Mouse (Mus musculus) liver, postnatal 0 days (tissue): ENCODE measurements around the gene Arpp19.

Source experiments
- CTCF ChIP-seq: sonication (generic); IDR thresholded peaks from 2 replicates; pipeline ENCODE4 v1.5.1; 2016; ENCODE audit warnings: antibody characterized with exemption, low read depth
- EP300 ChIP-seq: IDR thresholded peaks from 2 replicates; pipeline ENCODE4 v1.6.1; 2016; ENCODE audit warnings: antibody characterized with exemption, low read depth, mild to moderate bottlenecking

DNA sequence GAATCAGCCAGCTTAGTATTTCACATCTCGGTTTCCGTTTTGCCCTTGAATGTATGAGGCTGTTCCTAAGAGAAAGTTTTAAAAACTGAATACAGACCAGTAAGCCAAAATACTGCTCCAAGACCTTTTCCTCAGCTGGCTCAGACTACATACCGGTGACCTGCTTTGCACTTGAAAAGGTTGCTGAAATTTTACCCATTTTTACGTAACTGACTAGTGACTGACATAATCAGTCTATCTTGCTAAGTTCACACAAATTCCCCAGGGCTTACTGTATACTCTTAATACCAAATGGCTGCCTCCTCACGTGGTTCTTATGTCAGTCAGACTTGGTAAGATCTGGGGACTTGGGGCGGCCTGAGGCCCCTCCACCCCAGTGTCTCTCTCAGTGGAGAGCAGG is 18.2 kb upstream of the Arpp19 start:
- TF ChIP-seq EP300, result no peak
- no peak for TF ChIP-seq CTCF
